Mouse (Mus musculus): ENCODE measurements at regions not wholly inside any gene's neighbourhood (a gene's known extent, or its start where the extent isn't known, plus 50 kb on each side); places are given as distances from the start of the nearest gene placed in this dataset.

DNA sequence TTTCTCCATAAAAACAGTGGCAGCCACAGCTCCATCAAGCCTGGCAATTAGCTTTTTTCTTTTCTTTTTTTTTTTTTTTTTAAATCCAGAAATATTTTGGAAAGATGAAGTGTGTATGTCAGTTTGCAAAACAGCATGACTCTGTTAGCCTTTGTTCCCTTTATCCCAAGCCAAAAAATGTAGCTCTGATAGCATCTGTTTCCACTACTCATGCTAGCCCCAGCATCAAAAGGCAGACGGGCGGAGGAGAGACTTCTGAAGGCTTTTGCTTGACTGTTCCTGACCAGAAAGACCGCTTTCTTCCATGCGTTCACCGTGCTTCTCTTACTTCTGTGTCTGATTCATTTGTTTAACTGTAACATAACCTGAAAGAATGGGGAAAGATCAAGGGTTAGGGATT, 1039.5 kb downstream of the Ttll7 start:
- no peak for ATAC-seq (ENCODE audit: insufficient read depth, low read depth)

DNA sequence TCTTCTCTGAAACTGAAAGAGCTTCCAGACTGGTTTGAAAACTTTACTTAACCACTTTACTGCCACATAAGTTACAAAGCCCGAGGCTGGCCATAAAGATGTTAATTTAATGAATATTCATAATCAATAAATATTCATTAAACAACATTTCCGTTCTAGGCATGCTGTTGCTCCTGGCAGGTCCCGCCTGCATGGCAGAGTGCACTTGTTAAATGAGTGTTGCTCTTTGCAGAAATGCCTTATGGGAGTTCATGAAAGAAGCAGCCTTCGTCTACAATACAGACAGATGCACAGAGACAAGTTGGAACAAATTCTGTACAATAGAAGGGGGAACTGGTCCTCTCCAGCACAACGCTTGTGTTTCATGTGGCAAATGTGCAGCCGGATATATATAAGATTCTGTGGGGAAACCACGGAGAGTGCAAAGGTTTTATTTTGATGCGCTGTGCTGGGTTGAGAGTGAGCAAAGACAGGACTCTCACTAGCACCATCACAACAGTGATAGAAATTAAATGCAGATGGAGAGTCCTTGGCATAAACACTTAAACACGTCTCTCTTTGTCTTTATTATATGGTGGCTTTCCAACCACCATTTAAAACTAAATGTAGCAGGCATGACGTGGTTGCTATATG, 1034.2 kb downstream of the Ttll7 start:
- ATAC-seq (ENCODE audit: insufficient read depth, low read depth), result no peak
- WGBS, result 80% methylated on average over 10 of the region's 10 CpGs

More for the DNA sequence above, 1039.5 kb downstream of the Ttll7 start:
- WGBS, result 71% methylated on average over 5 of the region's 5 CpGs
- Histone ChIP-seq H3K9ac (replicated peaks; ENCODE audit: low read depth, low read length) (no peak overlapping the region), H3K4me1 (ENCODE audit: control insufficient read depth, insufficient read depth) (no peaks in the 10 kb centered on the region), H3K4me3 (ENCODE audit: low read depth, low read length) (no peak overlapping the region), H3K4me2 (ENCODE audit: low read depth, low read length) (no peak overlapping the region), H3K27ac (ENCODE audit: low read depth) (no peak overlapping the region), H3K27me3 (ENCODE audit: control insufficient read depth, insufficient read depth, low read length) (no peaks in the 10 kb centered on the region), H3K9me3 (replicated peaks; ENCODE audit: control insufficient read depth, low read length) (no peaks in the 10 kb centered on the region), H3K36me3 (replicated peaks; ENCODE audit: control insufficient read depth, insufficient read depth, low read length) (no peaks in the 10 kb centered on the region)
- TF ChIP-seq CTCF (IDR thresholded peaks at IDR 0.05; ENCODE audit: low read depth), result no peak
- no peak for TF ChIP-seq EP300 (IDR thresholded peaks at IDR 0.05; ENCODE audit: low read depth)
- DNase-seq (ENCODE audit: low spot score), result no peak

DNA sequence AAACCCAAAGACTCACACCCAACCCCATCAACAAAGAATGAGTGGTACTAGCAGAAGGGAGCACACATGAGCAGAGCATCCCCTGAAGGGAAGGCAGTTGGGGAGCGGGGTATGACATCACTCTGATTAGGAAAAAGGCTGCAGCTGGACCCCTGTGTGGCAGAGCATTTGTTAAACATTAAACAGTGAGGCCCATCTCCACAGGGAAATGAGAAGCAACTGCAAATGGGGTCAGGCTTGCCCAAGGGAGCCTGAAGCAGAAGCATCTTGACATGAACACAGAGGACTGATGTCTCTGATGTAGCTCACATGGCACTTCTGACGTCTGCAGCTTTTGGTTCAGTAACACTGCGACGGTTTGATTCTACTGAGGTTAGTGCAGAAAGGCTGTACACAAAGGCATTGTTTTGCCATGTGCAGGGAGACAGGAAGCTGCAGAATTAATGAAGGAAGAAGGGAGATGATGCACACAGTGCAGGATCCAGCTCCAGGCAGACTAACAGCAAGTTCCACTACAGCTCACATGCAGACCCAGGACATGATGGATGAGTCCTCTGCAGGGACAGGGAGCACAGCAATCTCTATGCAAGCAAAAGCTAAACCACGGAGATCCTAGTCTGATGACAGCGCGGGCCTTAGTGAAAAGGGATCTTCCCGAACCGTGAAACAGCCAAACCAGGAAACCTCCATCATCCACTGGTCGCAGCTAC, 1030.9 kb downstream of the Ttll7 start:
- no peaks in the 10 kb centered on the region for H3K9me3 ChIP-seq (replicated peaks; ENCODE audit: control insufficient read depth, low read length)
- no peak overlapping the region for H3K4me3 ChIP-seq (ENCODE audit: low read depth, low read length)
- TF ChIP-seq EP300 (IDR thresholded peaks at IDR 0.05; ENCODE audit: low read depth) (no peak), CTCF (IDR thresholded peaks at IDR 0.05; ENCODE audit: low read depth) (no peak)
- DNase-seq (ENCODE audit: low spot score), result no peak
- no peaks in the 10 kb centered on the region for H3K27me3 ChIP-seq (ENCODE audit: control insufficient read depth, insufficient read depth, low read length)
- no peak overlapping the region for H3K27ac ChIP-seq (ENCODE audit: low read depth)
- no peak overlapping the region for H3K9ac ChIP-seq (replicated peaks; ENCODE audit: low read depth, low read length)
- no peaks in the 10 kb centered on the region for H3K4me1 ChIP-seq (ENCODE audit: control insufficient read depth, insufficient read depth)
- ATAC-seq (ENCODE audit: insufficient read depth, low read depth), result no peak
- no peak overlapping the region for H3K4me2 ChIP-seq (ENCODE audit: low read depth, low read length)
- whole genome bisulfite sequencing, result 67% methylated on average over 10 of the region's 10 CpGs
- H3K36me3 ChIP-seq (replicated peaks; ENCODE audit: control insufficient read depth, insufficient read depth, low read length), result no peaks in the 10 kb centered on the region

More for the DNA sequence above, 1034.2 kb downstream of the Ttll7 start:
- H3K27ac ChIP-seq (ENCODE audit: low read depth), result no peak overlapping the region
- no peaks in the 10 kb centered on the region for H3K4me1 ChIP-seq (ENCODE audit: control insufficient read depth, insufficient read depth)
- no peaks in the 10 kb centered on the region for H3K9me3 ChIP-seq (replicated peaks; ENCODE audit: control insufficient read depth, low read length)
- H3K27me3 ChIP-seq (ENCODE audit: control insufficient read depth, insufficient read depth, low read length), result no peaks in the 10 kb centered on the region
- H3K4me3 ChIP-seq (ENCODE audit: low read depth, low read length), result no peak overlapping the region
- no peak overlapping the region for H3K4me2 ChIP-seq (ENCODE audit: low read depth, low read length)
- no peak for DNase-seq (ENCODE audit: low spot score)
- no peak overlapping the region for H3K9ac ChIP-seq (replicated peaks; ENCODE audit: low read depth, low read length)
- H3K36me3 ChIP-seq (replicated peaks; ENCODE audit: control insufficient read depth, insufficient read depth, low read length), result no peaks in the 10 kb centered on the region
- TF ChIP-seq EP300 (IDR thresholded peaks at IDR 0.05; ENCODE audit: low read depth) (no peak), CTCF (IDR thresholded peaks at IDR 0.05; ENCODE audit: low read depth) (no peak)

DNA sequence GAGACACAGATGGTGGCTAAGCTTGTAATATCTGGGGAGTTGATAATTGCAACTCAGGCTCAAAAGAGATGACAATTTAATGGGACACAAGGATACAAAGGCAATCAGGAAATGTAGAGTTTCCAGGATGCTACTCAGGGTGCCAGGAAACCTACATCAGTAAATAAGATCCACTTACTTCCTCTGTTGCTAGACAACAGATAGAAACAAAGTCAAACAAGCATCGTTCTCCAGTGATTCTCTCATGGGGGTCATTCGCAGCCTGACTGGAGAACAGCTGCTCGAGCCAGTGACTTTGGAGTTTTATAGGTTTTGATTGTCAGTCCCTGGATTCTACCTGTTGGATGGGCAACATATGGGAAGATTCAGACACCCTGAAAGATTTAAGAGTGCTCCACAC, 1026.5 kb downstream of the Ttll7 start:
- no peak for TF ChIP-seq CTCF (IDR thresholded peaks at IDR 0.05; ENCODE audit: low read depth)
- no peak overlapping the region for H3K27ac ChIP-seq (ENCODE audit: low read depth)
- H3K4me1 ChIP-seq (ENCODE audit: control insufficient read depth, insufficient read depth), result no peaks in the 10 kb centered on the region
- H3K4me2 ChIP-seq (ENCODE audit: low read depth, low read length), result no peak overlapping the region
- DNase-seq (ENCODE audit: low spot score) (peak; percentile 41), ATAC-seq (ENCODE audit: insufficient read depth, low read depth) (no peak)
- no peaks in the 10 kb centered on the region for H3K9me3 ChIP-seq (replicated peaks; ENCODE audit: control insufficient read depth, low read length)
- H3K27me3 ChIP-seq (ENCODE audit: control insufficient read depth, insufficient read depth, low read length), result no peaks in the 10 kb centered on the region
- WGBS, result 44% methylated on average over 3 of the region's 3 CpGs
- no peak overlapping the region for H3K9ac ChIP-seq (replicated peaks; ENCODE audit: low read depth, low read length)
- H3K4me3 ChIP-seq (ENCODE audit: low read depth, low read length), result no peak overlapping the region
- no peaks in the 10 kb centered on the region for H3K36me3 ChIP-seq (replicated peaks; ENCODE audit: control insufficient read depth, insufficient read depth, low read length)

DNA sequence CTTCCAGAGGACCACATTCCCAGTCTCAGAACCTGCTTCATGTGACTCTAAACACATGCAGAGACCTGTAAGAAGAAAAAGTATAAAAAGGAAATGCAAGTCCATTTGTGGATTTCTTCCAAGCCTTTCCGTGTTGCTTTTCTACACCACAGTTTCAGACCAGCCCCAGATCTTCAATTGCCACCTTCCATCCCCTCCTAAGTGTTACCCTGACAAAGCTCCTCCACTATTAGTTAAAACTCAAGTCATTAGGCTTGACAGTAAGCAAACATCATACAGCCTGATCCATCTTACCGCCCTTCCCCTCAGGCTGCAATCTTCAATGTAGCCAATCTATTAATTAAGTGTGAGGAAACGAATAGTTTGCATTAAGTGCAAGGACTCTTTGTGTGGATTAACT, 1016.1 kb downstream of the Ttll7 start:
- Histone ChIP-seq H3K27ac (ENCODE audit: low read depth) (no peak overlapping the region), H3K36me3 (replicated peaks; ENCODE audit: control insufficient read depth, insufficient read depth, low read length) (no peaks in the 10 kb centered on the region), H3K4me1 (ENCODE audit: control insufficient read depth, insufficient read depth) (no peaks in the 10 kb centered on the region), H3K9me3 (replicated peaks; ENCODE audit: control insufficient read depth, low read length) (0 out of 2 replicates have a peak, but pooled peaks cover 3% of the 10 kb centered on the region), H3K27me3 (ENCODE audit: control insufficient read depth, insufficient read depth, low read length) (no peaks in the 10 kb centered on the region), H3K4me2 (ENCODE audit: low read depth, low read length) (no peak overlapping the region), H3K9ac (replicated peaks; ENCODE audit: low read depth, low read length) (no peak overlapping the region), H3K4me3 (ENCODE audit: low read depth, low read length) (no peak overlapping the region)
- TF ChIP-seq CTCF (IDR thresholded peaks at IDR 0.05; ENCODE audit: low read depth) (no peak), EP300 (IDR thresholded peaks at IDR 0.05; ENCODE audit: low read depth) (no peak)
- DNase-seq (ENCODE audit: low spot score) (no peak), ATAC-seq (ENCODE audit: insufficient read depth, low read depth) (no peak)
- 68% methylated on average over 3 of the region's 3 CpGs for WGBS

Measured in heart, postnatal 0 days (tissue).